8 mouse cellular contexts compared by ENCODE assay signal in the genomic region with DNA sequence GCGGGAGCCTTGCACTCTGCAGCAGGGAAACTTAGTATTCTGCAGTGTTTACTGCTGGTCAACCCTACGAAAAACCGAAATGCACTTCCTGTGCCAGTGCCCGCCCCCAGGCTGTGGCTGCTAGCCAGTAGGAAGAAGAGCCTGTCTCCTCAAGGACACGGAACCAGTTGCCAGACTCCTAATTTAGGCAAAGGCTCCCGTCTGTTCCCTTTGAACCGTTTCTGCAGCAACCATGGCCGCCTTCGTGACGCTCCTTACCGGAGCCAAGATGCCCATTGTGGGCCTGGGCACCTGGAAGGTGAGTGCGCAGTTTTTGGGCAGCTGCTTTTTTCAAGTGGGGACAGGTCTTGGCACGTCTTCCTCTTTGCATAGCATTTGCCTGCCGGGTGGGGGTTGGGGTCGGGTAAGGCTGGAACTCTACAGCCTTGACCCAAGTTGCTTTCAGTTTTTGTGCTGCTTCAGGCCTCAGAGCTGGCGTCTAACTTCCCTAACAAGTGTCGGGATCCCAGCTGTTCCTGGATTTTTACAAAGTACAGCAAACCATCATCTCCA. TPM values are rescaled to one million over a fixed set of nuclear protein-coding genes. Genes with fewer than 3 reads are reported as not detected.
A peak's percentile ranks its signal among the peaks of the same experiment; 100 is the strongest.
DNase-seq lines count a peak whose midpoint lies in the region; ATAC-seq lines count a peak whose summit lies in the region.

A gene (plus strand): TSS at position 109 of the 552 bp plus-strand sequence.

- 0 out of 2 replicates have a peak within 1 kb of the TSS, but pooled peaks have one; percentile 23 for H3K9ac ChIP-seq in hindbrain, embryonic 15.5 days

- H3K4me3 ChIP-seq in hindbrain, embryonic 15.5 days = peak within 1 kb of the TSS; percentile 39

- peaks cover 15% of the 10 kb centered on the region for H3K4me1 ChIP-seq in hindbrain, embryonic 15.5 days (replicated peaks)

- WGBS in hindbrain, embryonic 15.5 days = 2% methylated on average over 17 of the region's 17 CpGs

- no peaks in the 10 kb centered on the region for H3K9me3 ChIP-seq in hindbrain, embryonic 15.5 days

- ATAC-seq in hindbrain, embryonic 15.5 days (ENCODE audit: low FRiP score, low read depth) = peak; percentile 87

- DNase-seq in WW6 (ENCODE audit: low read depth, low spot score) = peak; percentile 28
- DNase-seq in cerebellum, postnatal 36 days = peak; percentile 64 to 65
- peak; percentile 81 for DNase-seq in gastrocnemius, adult 18-20 months (ENCODE audit: low spot score)
- peak; percentile 71 to 76 for DNase-seq in layer of hippocampus, postnatal 36 days
- peak; percentile 84 for DNase-seq in lung, postnatal 25 days (ENCODE audit: low spot score)
- DNase-seq in retina, embryonic 14.5 days (ENCODE audit: low spot score) = peak; percentile 62
- peak; percentile 75 for DNase-seq in thymus, postnatal 4 days

- H3K27ac ChIP-seq in hindbrain, embryonic 15.5 days (replicated peaks) = peak within 1 kb of the TSS; percentile 28

- H3K27me3 ChIP-seq in hindbrain, embryonic 15.5 days = no peaks in the 10 kb centered on the region

- peak within 1 kb of the TSS; percentile 61 for H3K4me2 ChIP-seq in hindbrain, embryonic 15.5 days

- no peaks in the 10 kb centered on the region for H3K36me3 ChIP-seq in hindbrain, embryonic 15.5 days

RNA-seq across cellular contexts. Expression of the gene that starts here (rescaled TPM):
- total RNA-seq in gastrocnemius, adult 18-20 months (2021) = 10 to 100 TPM; 53.7 to 55.5 TPM
- polyA plus RNA-seq in hindbrain, embryonic 15.5 days (2015; fragmentation: Nextera tagmentation; extraction: Ambion mirVana) = 13.5 and 14.3 TPM in 2 replicates
- total RNA-seq in layer of hippocampus, postnatal 36 days (2021) = 10 to 100 TPM; 24.8 to 25.1 TPM

Comparison
In these comparisons a context has a peak if more than half of its experiments do, and no peak if none do; other contexts are left out.
1. Peak in every context shown above with its lines: DNase-seq, ATAC-seq, H3K4me3 ChIP-seq and H3K27ac ChIP-seq.
2. DNase-seq: peak in every context shown above with its lines; median percentile 84 in lung, postnatal 25 days; 81 in gastrocnemius, adult 18-20 months; 75 in thymus, postnatal 4 days; 74 in layer of hippocampus, postnatal 36 days; 64 in cerebellum, postnatal 36 days; 62 in retina, embryonic 14.5 days; 28 in WW6.